Mouse (Mus musculus) embryonic facial prominence, embryonic 11.5 days (tissue): ENCODE results near the gene Kitl. TPM values are rescaled to one million over a fixed set of nuclear protein-coding genes. Genes with fewer than 3 reads are reported as not detected.

ENCODE experiments used
- ATAC-seq: fragments of 200-750 bp; cut with Nextera tagmentation; replicated peaks from 2 replicates; pipeline ENCODE4 v1.8.0; 2017; ENCODE audit warnings: low read depth; ENCODE audit not compliant: insufficient number of reproducible peaks, low FRiP score, low TSS enrichment
- DNase-seq: peaks from one replicate; pipeline ENCODE4 v3.0.0-alpha.2; 2015; ENCODE audit warnings: low spot score
- H3K27ac ChIP-seq: fragments of 300-500 bp; sonication (generic); replicated peaks from 2 replicates; pipeline ENCODE4 v1.5.1; 2014; ENCODE audit warnings: mild to moderate bottlenecking, low read depth, low read length, control low read depth
- H3K27me3 ChIP-seq: fragments of 300-500 bp; sonication (generic); 2 replicates; pipeline ENCODE4 v1.6.1; 2014; ENCODE audit warnings: mild to moderate bottlenecking, low read length, moderate library complexity, mixed read lengths; ENCODE audit not compliant: control insufficient read depth, insufficient read depth
- H3K36me3 ChIP-seq: fragments of 300-500 bp; sonication (generic); replicated peaks from 2 replicates; pipeline ENCODE4 v1.6.1; 2014; ENCODE audit warnings: low read depth, mild to moderate bottlenecking, low read length, moderate library complexity, mixed read lengths; ENCODE audit not compliant: control insufficient read depth, insufficient read depth
- H3K4me1 ChIP-seq: fragments of 300-500 bp; sonication (generic); 2 replicates; pipeline ENCODE4 v1.6.1; 2014; ENCODE audit warnings: low read length, mixed read lengths; ENCODE audit not compliant: control insufficient read depth, insufficient read depth
- H3K4me2 ChIP-seq: fragments of 300-500 bp; sonication (generic); 2 replicates; pipeline ENCODE4 v1.6.1; 2014; ENCODE audit warnings: low read depth, mild to moderate bottlenecking, control low read depth, low read length, moderate library complexity
- H3K4me3 ChIP-seq: fragments of 300-500 bp; sonication (generic); 2 replicates; pipeline ENCODE4 v1.5.1; 2014; ENCODE audit warnings: low read depth, low read length, control low read depth
- H3K9ac ChIP-seq: fragments of 300-500 bp; sonication (generic); replicated peaks from 2 replicates; pipeline ENCODE4 v1.6.1; 2014; ENCODE audit warnings: mild to moderate bottlenecking, control low read depth, low read length
- H3K9me3 ChIP-seq: fragments of 300-500 bp; sonication (generic); replicated peaks from 2 replicates; pipeline ENCODE4 v1.6.1; 2016; ENCODE audit warnings: mild to moderate bottlenecking, low read length, inconsistent platforms, mixed read lengths; ENCODE audit not compliant: control insufficient read depth
- WGBS: fragments of 180-500 bp; shearing (Covaris S2); extraction: QIAGEN DNeasy Blood & Tissue Kit; methylation state at CpG from one replicate; pipeline ENCODE4 v1.1.7; 2014; 5-methylcytosine and 5-hydroxymethylcytosine counted together
- polyA plus RNA-seq: library from polyadenylated mRNA; unstranded; fragments of >200 nt; fragmentation: Nextera tagmentation; extraction: Ambion mirVana; gene quantifications from 2 replicates; pipeline ENCODE4 v1.2.1, GENCODE M21; 2014

Gene Kitl
- polyA plus RNA-seq, 1 experiment from 2014 or later: 17.0 TPM

DNA sequence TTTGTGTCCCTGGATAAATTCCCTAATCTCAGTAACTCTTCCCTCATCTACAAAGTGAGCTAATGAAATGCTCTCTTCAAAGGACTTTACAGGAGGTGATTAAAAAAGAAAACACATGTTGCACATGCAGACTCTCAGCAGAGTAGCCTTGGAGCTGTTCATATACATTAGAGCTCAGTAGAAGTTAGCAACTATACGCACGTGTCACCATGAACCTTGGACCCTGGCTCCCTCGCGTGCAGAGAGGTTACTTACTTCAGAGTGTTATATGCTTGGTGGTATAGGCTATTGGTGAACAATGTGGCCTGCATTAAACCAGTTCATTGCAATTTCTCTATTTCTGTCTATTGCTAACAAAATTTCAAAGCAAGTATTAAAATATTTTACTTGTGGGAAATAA is 14.0 kb upstream of the Kitl start:
- no peak for ATAC-seq
- Histone ChIP-seq H3K4me2 (no peak overlapping the region), H3K27me3 (no peaks in the 10 kb centered on the region), H3K4me3 (no peak overlapping the region), H3K36me3 (no peaks in the 10 kb centered on the region), H3K4me1 (no peaks in the 10 kb centered on the region), H3K27ac (no peak overlapping the region), H3K9ac (no peak overlapping the region), H3K9me3 (no peaks in the 10 kb centered on the region)
- no peak for DNase-seq
- WGBS: 82% methylated on average over 4 of the region's 4 CpGs

DNA sequence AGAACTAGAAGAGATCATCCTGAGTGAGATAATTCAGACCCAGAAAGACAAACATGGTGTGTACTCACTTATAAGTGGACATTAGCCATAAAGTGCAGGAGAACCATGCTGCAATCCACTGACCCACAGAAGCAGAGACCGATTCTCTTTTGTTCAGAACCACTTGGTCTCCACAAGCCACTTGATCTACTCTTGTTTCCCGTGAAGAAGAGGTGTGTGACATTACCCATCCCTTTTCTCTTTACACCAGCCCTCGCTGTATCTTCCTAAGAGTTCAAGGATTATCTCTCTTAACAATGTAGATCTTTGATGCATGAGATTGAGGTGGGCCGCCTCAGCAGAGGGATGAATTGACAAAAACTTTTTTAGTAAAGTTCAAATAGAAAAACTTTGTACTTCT is 11.6 kb upstream of the Kitl start:
- Histone ChIP-seq H3K9me3 (no peaks in the 10 kb centered on the region), H3K36me3 (no peaks in the 10 kb centered on the region), H3K9ac (no peak overlapping the region), H3K4me2 (no peak overlapping the region), H3K4me3 (no peak overlapping the region), H3K4me1 (no peaks in the 10 kb centered on the region), H3K27me3 (no peaks in the 10 kb centered on the region), H3K27ac (no peak overlapping the region)
- no peak for DNase-seq
- 86% methylated on average over 4 of the region's 4 CpGs for WGBS
- ATAC-seq: no peak

- no peaks in the 10 kb centered on the region for H3K4me1 ChIP-seq
- ATAC-seq (no peak), DNase-seq (no peak)
- no peak overlapping the region for H3K4me3 ChIP-seq
- H3K4me2 ChIP-seq: no peak overlapping the region
- 0 out of 2 replicates have a peak, but pooled peaks cover under 1% of the 10 kb centered on the region for H3K27me3 ChIP-seq
- no peak overlapping the region for H3K9ac ChIP-seq
- WGBS: 56% methylated on average over 6 of the region's 6 CpGs
- no peak overlapping the region for H3K27ac ChIP-seq
- H3K36me3 ChIP-seq: no peaks in the 10 kb centered on the region
- no peaks in the 10 kb centered on the region for H3K9me3 ChIP-seq
These were observed 5.7 kb upstream of the Kitl start for GRCm38 (mm10) chr10:100009681-100010080.

DNA sequence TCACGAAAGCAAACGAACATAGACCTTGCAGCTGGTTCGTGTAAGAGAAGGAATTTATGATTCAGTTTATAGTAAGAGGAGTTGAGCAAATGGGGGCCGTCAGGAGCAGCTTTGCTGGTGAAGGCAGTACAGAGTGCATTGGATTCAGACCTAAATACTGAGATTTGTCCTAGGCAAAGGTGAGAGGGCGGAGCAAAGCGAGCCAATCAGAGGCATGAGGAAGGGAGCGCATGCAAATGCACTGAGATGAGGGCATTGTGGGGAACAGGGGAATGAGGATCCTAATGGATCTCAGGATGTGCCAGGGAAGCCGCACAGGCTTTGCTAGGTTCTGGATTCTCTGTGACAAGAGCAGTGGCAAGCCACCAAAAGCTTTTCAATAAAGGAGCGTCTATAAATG is 5.1 kb upstream of the Kitl start:
- 78% methylated on average over 9 of the region's 9 CpGs for WGBS
- Histone ChIP-seq H3K36me3 (no peaks in the 10 kb centered on the region), H3K4me1 (no peaks in the 10 kb centered on the region), H3K9ac (no peak overlapping the region), H3K4me2 (no peak overlapping the region), H3K27ac (no peak overlapping the region), H3K27me3 (0 out of 2 replicates have a peak, but pooled peaks cover 2% of the 10 kb centered on the region), H3K9me3 (no peaks in the 10 kb centered on the region), H3K4me3 (no peak overlapping the region)
- DNase-seq (no peak), ATAC-seq (no peak)

GRCm38 (mm10) chr10:100014096-100014495 is 1.3 kb upstream of the Kitl start:
- Histone ChIP-seq H3K36me3 (no peaks in the 10 kb centered on the region), H3K4me1 (peaks cover 2% of the 10 kb centered on the region; the same call in 1 of the 2 replicates), H3K9me3 (no peaks in the 10 kb centered on the region), H3K4me3 (no peak overlapping the region), H3K4me2 (no peak overlapping the region), H3K27ac (no peak overlapping the region), H3K27me3 (peaks cover 7% of the 10 kb centered on the region), H3K9ac (no peak overlapping the region)
- ATAC-seq (no peak), DNase-seq (no peak)
- WGBS: 31% methylated on average over 2 of the region's 2 CpGs

DNA sequence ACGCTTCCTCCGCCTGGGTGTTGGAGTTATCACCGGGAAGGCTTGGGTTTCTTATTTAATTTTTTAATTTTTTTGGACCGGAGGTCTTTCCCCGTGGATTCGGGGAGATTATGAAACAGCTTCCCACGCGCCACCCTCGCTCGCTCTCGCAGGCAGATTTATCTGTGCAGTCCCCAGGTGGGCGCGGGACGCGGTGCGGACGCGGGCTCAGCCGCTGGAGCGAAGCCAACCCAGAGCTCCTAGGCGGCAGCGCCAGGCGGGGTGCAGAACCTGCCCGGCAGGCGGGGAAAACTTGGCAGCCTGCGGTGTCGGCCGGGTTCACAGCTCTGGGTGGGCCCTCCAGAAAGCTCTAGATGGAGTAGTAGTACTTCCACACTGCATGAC is 888 bp downstream of the Kitl start:
- peak overlapping the region; percentile 57 for H3K9ac ChIP-seq
- peak overlapping the region; percentile 97 for H3K4me2 ChIP-seq
- H3K27ac ChIP-seq: no peak overlapping the region; the same call in 1 of the 2 replicates
- DNase-seq (peak; percentile 61), ATAC-seq (no peak)
- H3K27me3 ChIP-seq: peaks cover 7% of the 10 kb centered on the region
- H3K4me3 ChIP-seq: peak overlapping the region; percentile 62
- H3K36me3 ChIP-seq: no peaks in the 10 kb centered on the region
- H3K4me1 ChIP-seq: peaks cover 2% of the 10 kb centered on the region; the same call in 1 of the 2 replicates
- no peaks in the 10 kb centered on the region for H3K9me3 ChIP-seq
- under 1% methylated on average over 28 of the region's 28 CpGs for WGBS

DNA sequence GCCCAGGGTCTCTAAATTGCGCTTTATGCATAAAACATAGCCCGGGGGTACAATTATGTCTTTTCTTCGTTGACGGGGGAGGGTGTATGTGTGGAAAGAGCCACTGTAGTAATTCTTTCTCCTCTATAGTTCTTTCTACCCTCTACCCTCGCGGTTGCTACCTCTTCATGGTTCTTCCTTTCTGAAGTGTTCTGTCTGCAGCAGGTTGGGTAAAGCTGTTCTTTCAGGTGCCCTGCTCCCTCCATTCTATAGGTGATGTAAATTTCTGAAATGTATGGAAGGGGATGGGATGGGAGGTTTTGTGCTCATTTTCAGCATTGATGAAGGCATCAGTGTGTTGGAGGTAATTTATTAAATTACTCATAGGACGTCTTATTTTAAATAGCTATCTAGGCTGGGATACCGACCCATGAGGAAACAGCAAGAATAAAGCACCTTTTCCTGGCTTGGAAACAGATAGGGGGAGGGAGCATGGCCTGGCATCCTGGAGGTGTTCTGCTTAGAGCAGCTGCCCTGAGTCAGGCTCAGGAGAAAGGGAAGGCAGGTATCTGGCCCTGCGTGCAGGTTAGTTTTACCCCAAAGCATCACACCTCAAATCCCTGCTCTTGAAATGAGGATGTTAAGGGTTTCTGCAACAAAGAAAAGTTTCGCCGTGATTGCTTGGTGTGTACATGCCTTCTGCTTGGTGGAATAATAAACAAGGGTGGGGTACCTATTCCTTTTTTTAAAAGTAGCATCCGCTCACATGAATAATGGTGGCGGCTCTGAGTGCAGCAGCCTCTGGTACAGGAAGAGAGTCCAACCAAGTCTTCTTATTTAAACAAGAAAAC is 1.7 kb downstream of the Kitl start:
- H3K4me3 ChIP-seq: peak overlapping the region; percentile 62
- no peaks in the 10 kb centered on the region for H3K9me3 ChIP-seq
- H3K27me3 ChIP-seq: peaks cover 7% of the 10 kb centered on the region
- DNase-seq (no peak), ATAC-seq (no peak)
- H3K27ac ChIP-seq: no peak overlapping the region
- H3K36me3 ChIP-seq: no peaks in the 10 kb centered on the region
- WGBS: 11% methylated on average over 13 of the region's 13 CpGs
- peak overlapping the region; percentile 25 for H3K4me2 ChIP-seq
- H3K4me1 ChIP-seq: peaks cover 2% of the 10 kb centered on the region; the same call in 1 of the 2 replicates
- H3K9ac ChIP-seq: no peak overlapping the region

DNA sequence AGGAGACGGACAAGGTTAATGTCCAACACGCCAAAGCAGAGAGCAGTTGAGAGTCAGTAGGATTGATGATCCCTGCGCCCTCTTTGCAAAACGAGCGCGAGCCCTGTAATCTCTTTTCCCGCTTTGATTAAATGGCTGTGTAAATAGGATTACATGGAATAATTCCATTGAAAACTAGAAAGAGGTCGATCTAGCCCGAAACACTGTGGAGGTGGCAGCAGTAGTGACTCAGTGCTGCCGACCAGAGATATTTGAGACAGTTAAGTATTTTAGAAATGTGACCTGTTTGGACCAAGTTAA is 2.3 kb downstream of the Kitl start:
- WGBS: 3% methylated on average over 10 of the region's 10 CpGs
- Histone ChIP-seq H3K27me3 (peaks cover 7% of the 10 kb centered on the region), H3K36me3 (no peaks in the 10 kb centered on the region), H3K9me3 (no peaks in the 10 kb centered on the region), H3K4me3 (peak overlapping the region; percentile 62; the same call in 1 of the 2 replicates), H3K4me2 (peak overlapping the region; percentile 25), H3K9ac (no peak overlapping the region), H3K4me1 (peaks cover 2% of the 10 kb centered on the region; the same call in 1 of the 2 replicates), H3K27ac (no peak overlapping the region)
- ATAC-seq: no peak
- DNase-seq: no peak
